Mouse (Mus musculus) urinary bladder, postnatal 14 days (tissue): ENCODE measurements around the gene Trim3.

Source experiments
- DNase-seq: peaks from one replicate; pipeline ENCODE4 v3.0.0; 2021; ENCODE audit warnings: low spot score

Trim3 gene

GRCm38 (mm10) chr7:105633127-105633800 is at the start of gene Trim3:
Gene Trim3, minus strand, starts transcription at chr7:105633571.
- peak; percentile 93 for DNase-seq

- DNase-seq, result peak; percentile 76
These were observed 17.5 kb upstream of the Trim3 start, which contains the start of gene Dnhd1 for GRCm38 (mm10) chr7:105650639-105651435. Gene Dnhd1, plus strand, starts transcription at chr7:105650827.

GRCm38 (mm10) chr7:105641936-105642335 is 8.6 kb upstream of the Trim3 start:
- no peak for DNase-seq

GRCm38 (mm10) chr7:105640894-105641255 is 7.5 kb upstream of the Trim3 start:
- peak; percentile 35 for DNase-seq

GRCm38 (mm10) chr7:105640233-105640893 is 7.0 kb upstream of the Trim3 start, which contains the start of the genes Arfip2 and Gm45799:
Gene Arfip2, minus strand, starts transcription at chr7:105640416.
Gene Gm45799, plus strand, starts transcription at chr7:105640552.
- peak; percentile 97 for DNase-seq

- no peak for DNase-seq
These were observed 6.4 kb upstream of the Trim3 start, which contains the start of gene Timm10b for GRCm38 (mm10) chr7:105639756-105640155. Gene Timm10b, plus strand, starts transcription at chr7:105640056.

GRCm38 (mm10) chr7:105639304-105639703 is 5.9 kb upstream of the Trim3 start:
- DNase-seq, result peak; percentile 32

GRCm38 (mm10) chr7:105638776-105639175 is 5.4 kb upstream of the Trim3 start:
- DNase-seq, result no peak

GRCm38 (mm10) chr7:105635726-105636125 is 2.4 kb upstream of the Trim3 start:
- no peak for DNase-seq

GRCm38 (mm10) chr7:105634272-105634920 is 1.0 kb upstream of the Trim3 start:
- no peak for DNase-seq

GRCm38 (mm10) chr7:105633801-105634135 is 397 bp upstream of the Trim3 start:
- DNase-seq, result no peak

GRCm38 (mm10) chr7:105632551-105632972 is 809 bp downstream of the Trim3 start:
- no peak for DNase-seq

GRCm38 (mm10) chr7:105628633-105629032 is 4.7 kb downstream of the Trim3 start:
- DNase-seq, result peak; percentile 49

GRCm38 (mm10) chr7:105625397-105625796 is 8.0 kb downstream of the Trim3 start:
- no peak for DNase-seq

GRCm38 (mm10) chr7:105621646-105622292 is 11.6 kb downstream of the Trim3 start:
- no peak for DNase-seq

- DNase-seq, result no peak
These were observed 12.3 kb downstream of the Trim3 start for GRCm38 (mm10) chr7:105621053-105621452.

- DNase-seq, result no peak
These were observed 13.7 kb downstream of the Trim3 start for GRCm38 (mm10) chr7:105619701-105620100.

- DNase-seq, result no peak
These were observed 15.6 kb downstream of the Trim3 start for GRCm38 (mm10) chr7:105617810-105618209.

- no peak for DNase-seq
These were observed 16.8 kb downstream of the Trim3 start for GRCm38 (mm10) chr7:105616561-105616960.

GRCm38 (mm10) chr7:105615720-105616119 is 17.7 kb downstream of the Trim3 start:
- DNase-seq, result no peak

GRCm38 (mm10) chr7:105614400-105614799 is 19.0 kb downstream of the Trim3 start:
- DNase-seq, result no peak

- no peak for DNase-seq
These were observed 21.6 kb downstream of the Trim3 start for GRCm38 (mm10) chr7:105611767-105612166.
